Mouse (Mus musculus) thymus, adult 18-20 months (tissue): Measurements from ENCODE around the gene Sorcs1.

ENCODE experiments used
- DNase-seq, 2 experiments: peaks; one replicate each; pipeline ENCODE4 v3.0.0; 2022; ENCODE audit warnings: mixed read lengths in 2 of 2

The Sorcs1 gene

GRCm38 (mm10) chr19:50214466-50215228, 463.8 kb downstream of the Sorcs1 start:
- no peak for DNase-seq

DNA sequence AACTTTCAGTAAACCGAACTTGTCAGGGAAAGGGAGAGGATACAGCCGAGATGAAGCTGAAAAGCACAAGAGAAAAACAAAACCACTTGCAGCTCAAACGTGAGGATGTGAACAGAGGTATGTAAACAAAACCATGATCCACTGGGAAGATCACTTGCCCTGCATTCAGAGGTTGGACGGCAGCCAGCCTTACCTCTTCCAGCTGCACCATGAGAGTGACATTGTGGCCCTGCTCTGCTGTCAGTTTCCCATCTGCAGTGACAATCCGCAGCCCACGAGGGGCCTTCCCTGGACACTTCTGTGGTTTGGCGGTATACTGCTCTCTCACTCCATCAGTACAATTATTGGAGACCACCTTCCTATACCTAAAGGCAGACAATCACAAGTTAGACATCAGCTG, 468.0 kb downstream of the Sorcs1 start:
- DNase-seq, result no peak

DNA sequence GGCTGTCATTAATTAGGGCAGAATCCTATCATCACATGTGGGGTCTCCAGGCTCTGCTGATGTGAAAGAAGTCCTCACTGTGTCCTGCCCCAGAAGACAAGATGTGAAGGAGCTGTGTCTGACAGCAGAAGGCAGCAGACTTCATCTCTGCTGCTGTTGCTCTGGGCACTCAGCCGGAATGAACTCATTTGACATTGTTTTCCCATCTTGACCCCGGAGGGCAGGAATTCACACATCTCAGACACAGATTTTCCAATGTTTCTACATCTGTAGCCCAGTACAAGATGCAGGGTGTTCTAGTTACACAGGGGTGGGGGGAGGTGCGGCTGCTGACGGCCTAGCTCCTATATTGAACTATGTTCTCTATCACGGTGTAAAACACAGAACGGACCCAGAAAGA, 474.1 kb downstream of the Sorcs1 start:
- DNase-seq, result no peak

DNA sequence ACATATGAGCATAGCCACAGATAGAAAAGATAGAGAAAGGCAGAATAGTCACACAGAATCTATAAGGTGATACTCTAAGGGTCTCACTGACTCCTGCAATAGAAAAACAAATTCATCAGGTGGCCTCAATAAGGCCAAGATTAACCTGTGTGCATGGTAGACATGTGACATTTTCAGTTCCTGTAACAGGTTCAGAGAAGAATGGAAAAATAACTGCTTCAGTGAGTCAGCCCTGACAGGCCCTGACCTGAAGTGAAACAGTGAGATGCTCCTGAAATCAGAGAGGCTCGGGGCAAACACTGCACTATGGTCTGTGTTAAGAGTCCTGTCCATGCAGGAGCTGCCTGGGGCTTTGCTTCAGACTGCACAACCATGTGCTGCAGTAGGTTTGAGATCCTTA, 481.9 kb downstream of the Sorcs1 start:
- no peak for DNase-seq

DNA sequence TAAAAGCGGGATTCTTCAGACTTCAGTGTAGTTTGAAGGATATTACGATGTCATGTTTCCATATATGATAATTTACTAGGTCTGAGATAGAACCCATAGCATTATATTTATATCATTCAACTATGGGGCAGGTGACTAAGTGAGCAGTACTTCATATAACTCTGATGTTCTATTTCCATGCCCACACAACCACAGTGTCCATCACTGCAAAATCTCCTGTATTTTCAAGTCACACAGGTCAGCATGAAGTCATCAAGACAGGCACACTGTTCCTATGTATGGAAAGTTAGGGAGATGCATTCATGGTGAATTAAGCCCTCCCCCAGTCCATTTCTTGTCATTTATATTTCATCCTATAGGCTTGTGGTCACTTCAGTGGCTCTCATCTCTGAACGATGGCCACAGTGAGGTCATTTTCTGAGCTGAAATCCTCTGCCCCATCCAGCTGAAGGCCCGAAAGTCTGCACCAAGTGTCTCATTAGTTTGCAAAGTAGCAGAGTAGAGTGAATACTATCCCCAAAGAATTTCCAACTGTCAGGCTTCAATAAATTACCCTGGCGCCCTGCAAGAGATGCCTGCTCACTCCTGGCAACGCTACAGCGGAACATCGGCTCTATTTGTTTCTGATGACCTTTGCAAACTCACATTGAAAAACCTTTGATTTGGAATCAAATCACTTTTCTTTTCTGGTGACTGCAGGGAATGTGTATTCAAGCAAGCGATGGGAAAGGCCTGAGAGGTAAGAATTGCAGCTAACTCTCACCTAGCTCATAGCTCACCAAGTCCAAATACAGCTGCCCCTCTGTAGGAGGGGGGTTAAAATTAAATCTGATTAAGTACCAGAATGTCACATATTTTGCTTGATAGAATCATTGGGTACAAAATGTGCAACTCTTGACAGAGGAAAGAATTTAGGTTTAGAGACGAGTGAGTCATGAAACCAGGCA, 492.4 kb downstream of the Sorcs1 start:
- no peak for DNase-seq

- DNase-seq, result no peak
Measured at GRCm38 (mm10) chr19:50184901-50185623, 493.4 kb downstream of the Sorcs1 start.

- DNase-seq, result no peak
Measured at GRCm38 (mm10) chr19:50178851-50179250, 499.6 kb downstream of the Sorcs1 start.

DNA sequence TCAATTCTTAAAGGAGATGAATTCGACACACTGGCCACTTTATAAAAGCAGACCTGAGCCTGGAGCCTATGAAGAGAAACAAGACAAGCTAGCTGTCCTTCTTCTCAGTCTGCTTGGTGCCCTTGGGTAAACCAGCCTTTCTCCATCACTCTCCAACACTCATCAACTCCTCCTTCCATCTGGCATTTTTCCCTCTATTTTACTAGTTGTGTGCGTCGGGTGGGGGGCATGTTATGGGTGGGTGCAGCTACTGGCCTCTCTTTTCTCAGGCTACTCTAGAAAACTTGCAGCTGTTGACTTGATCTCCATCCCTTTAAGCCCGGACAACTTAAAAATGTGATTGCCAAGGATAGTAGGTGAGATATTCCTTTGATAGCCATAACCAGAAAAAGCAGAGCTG, 500.3 kb downstream of the Sorcs1 start:
- DNase-seq, result no peak

GRCm38 (mm10) chr19:50171849-50172248, 506.6 kb downstream of the Sorcs1 start:
- DNase-seq, result no peak

DNA sequence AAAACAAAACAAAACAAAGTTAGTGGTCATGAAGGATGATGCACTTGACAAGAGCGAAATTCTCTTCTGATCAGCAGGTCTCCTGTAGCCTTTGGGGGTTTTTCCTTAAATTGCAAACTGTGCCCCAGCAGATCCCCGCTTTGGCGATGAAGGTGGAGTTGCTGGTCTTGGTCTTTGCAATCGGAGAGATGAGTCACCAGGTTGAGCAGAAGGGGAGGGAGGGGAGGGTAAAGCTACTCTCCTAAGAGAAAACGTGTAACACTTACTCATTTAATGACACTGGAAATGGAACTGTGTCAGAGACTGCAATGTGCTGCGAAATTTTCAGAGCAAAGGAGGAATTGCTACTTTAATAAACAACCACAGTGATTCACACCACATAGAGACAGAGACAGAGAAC, 527.3 kb downstream of the Sorcs1 start:
- DNase-seq, result no peak

DNA sequence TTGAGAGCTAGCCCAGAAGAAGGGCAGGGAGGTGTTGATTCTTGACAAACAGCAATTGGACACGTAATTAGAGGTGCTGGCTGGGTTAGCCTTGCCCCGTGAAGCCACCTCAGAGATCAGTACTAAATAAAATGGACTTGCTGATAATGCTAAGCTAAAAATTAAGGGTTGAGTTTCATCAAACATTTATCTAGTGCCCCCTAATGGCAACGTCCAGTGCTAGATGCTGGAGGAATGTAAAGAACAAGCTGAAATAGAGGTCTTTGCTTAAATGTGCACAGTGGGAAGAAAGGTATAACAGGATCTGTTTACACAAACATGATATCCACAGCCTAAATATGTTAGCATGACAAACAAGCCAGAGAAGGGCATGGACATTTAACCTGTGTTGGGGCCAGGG, 532.5 kb downstream of the Sorcs1 start:
- no peak for DNase-seq

GRCm38 (mm10) chr19:50141853-50142252, 536.6 kb downstream of the Sorcs1 start:
- DNase-seq, result no peak

- DNase-seq, result no peak
Measured at GRCm38 (mm10) chr19:50134656-50135055, 543.8 kb downstream of the Sorcs1 start.

DNA sequence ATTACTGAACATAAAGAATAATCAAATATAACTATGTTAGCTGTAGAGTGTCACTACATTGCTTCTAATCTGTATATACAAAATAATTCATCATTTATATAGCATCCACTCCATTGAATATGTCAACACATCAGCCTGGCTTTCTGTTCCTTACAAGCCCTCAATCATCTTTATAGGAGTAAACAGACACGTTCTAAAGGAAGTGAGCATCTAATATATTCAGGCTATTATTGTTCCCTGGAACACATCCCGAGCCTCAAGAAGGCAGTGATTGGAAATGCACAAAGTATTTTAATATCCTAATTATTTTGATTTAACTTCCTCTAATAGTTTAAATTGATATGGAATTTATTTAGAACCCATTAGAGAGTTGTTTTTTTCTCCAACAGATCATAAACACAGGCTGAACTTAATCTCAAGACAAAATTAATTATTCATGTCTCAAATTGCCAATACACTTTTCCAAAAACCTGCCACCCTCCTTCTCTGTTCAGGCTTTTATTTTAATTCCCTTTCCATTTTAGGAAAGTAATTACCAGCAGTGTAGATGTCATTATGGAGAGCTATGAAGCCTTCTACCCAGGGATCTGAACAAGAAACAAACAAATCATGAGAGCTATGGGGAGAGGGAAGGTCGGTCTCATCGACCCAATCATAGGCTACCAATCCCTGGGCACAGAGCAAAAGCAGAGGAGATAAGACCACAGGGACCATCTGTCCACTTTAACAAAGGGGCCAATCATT, 572.4 kb downstream of the Sorcs1 start:
- no peak for DNase-seq
